Mouse (Mus musculus) embryonic facial prominence, embryonic 13.5 days (tissue): ENCODE data around the gene Olfr1390. TPM values are rescaled to one million over a fixed set of nuclear protein-coding genes. Genes with fewer than 3 reads are reported as not detected.
"Not testable (repeated sequence)": the region's sequence is repeated elsewhere in the genome, so short reads cannot be mapped to it uniquely, and the experiment has no call there.

Experiments
- ATAC-seq: fragments of 200-750 bp; cut with Nextera tagmentation; 2 replicates; pipeline ENCODE4 v1.8.0; 2017; ENCODE audit warnings: low read depth; ENCODE audit not compliant: insufficient number of reproducible peaks, insufficient read depth, low FRiP score, low TSS enrichment
- H3K27ac ChIP-seq: fragments of 300-500 bp; sonication (generic); 2 replicates; pipeline ENCODE4 v1.5.1; 2015; ENCODE audit warnings: moderate library complexity, mild to moderate bottlenecking, inconsistent platforms
- H3K27me3 ChIP-seq: fragments of 300-500 bp; sonication (generic); 2 replicates; pipeline ENCODE4 v1.6.1; 2015; ENCODE audit warnings: mild to moderate bottlenecking, inconsistent platforms
- H3K36me3 ChIP-seq: fragments of 300-500 bp; sonication (generic); 2 replicates; pipeline ENCODE4 v1.6.1; 2015; ENCODE audit warnings: mild to moderate bottlenecking, inconsistent platforms
- H3K4me1 ChIP-seq: fragments of 300-500 bp; sonication (generic); 2 replicates; pipeline ENCODE4 v1.6.1; 2015; ENCODE audit warnings: inconsistent platforms
- H3K4me2 ChIP-seq: fragments of 300-500 bp; sonication (generic); 2 replicates; pipeline ENCODE4 v1.6.1; 2015; ENCODE audit warnings: moderate library complexity, mild to moderate bottlenecking, inconsistent platforms
- H3K4me3 ChIP-seq: fragments of 300-500 bp; sonication (generic); 2 replicates; pipeline ENCODE4 v1.5.1; 2015; ENCODE audit warnings: mild to moderate bottlenecking, inconsistent platforms
- H3K9ac ChIP-seq: fragments of 300-500 bp; sonication (generic); 2 replicates; pipeline ENCODE4 v1.6.1; 2015; ENCODE audit warnings: mild to moderate bottlenecking, inconsistent platforms
- H3K9me3 ChIP-seq: fragments of 300-500 bp; sonication (generic); 2 replicates; pipeline ENCODE4 v1.6.1; 2016; ENCODE audit warnings: inconsistent platforms
- WGBS: fragments of 180-500 bp; shearing (Covaris S2); methylation state at CpG from one replicate; pipeline ENCODE4 v1.1.7; 2015; ENCODE audit warnings: mixed read lengths; 5-methylcytosine and 5-hydroxymethylcytosine counted together
- polyA plus RNA-seq: library from polyadenylated mRNA; unstranded; fragments of >200 nt; fragmentation: Nextera tagmentation; extraction: Ambion mirVana; gene quantifications from 2 replicates; pipeline ENCODE4 v1.2.1, GENCODE M21; 2015

The Olfr1390 gene
- not detected in 2 replicates for polyA plus RNA-seq

GRCm38 (mm10) chr11:49334888-49335287, at the start of gene Olfr1390:
Olfr1390 (plus strand) TSS chr11:49335188.
- Histone ChIP-seq H3K9me3 (no peaks in the 10 kb centered on the region), H3K27me3 (no peaks in the 10 kb centered on the region), H3K4me2 (no peak within 1 kb of the TSS), H3K4me3 (no peak within 1 kb of the TSS), H3K36me3 (no peaks in the 10 kb centered on the region), H3K4me1 (no peaks in the 10 kb centered on the region), H3K27ac (no peak within 1 kb of the TSS), H3K9ac (no peak within 1 kb of the TSS)
- no peak for ATAC-seq
- WGBS, result 78% methylated on average over 1 of the region's 1 CpGs

- Histone ChIP-seq H3K36me3 (no peaks in the 10 kb centered on the region), H3K4me1 (no peaks in the 10 kb centered on the region), H3K4me3 (no peak overlapping the region), H3K4me2 (no peak overlapping the region), H3K27me3 (no peaks in the 10 kb centered on the region), H3K9ac (no peak overlapping the region), H3K9me3 (no peaks in the 10 kb centered on the region), H3K27ac (no peak overlapping the region)
- 69% methylated on average over 2 of the region's 2 CpGs for WGBS
- no peak for ATAC-seq
These were observed 47.7 kb upstream of the Olfr1390 start for GRCm38 (mm10) chr11:49287251-49287650.

GRCm38 (mm10) chr11:49292777-49293176, 42.2 kb upstream of the Olfr1390 start:
- Histone ChIP-seq H3K4me2 (no peak overlapping the region), H3K4me1 (no peaks in the 10 kb centered on the region), H3K36me3 (no peaks in the 10 kb centered on the region), H3K9ac (no peak overlapping the region), H3K4me3 (no peak overlapping the region), H3K9me3 (no peaks in the 10 kb centered on the region), H3K27ac (no peak overlapping the region), H3K27me3 (no peaks in the 10 kb centered on the region)
- ATAC-seq, result no peak
- 74% methylated on average over 3 of the region's 3 CpGs for WGBS

- no peaks in the 10 kb centered on the region for H3K27me3 ChIP-seq
- no peak within 1 kb of the TSS for H3K4me2 ChIP-seq
- H3K9ac ChIP-seq, result no peak within 1 kb of the TSS
- H3K36me3 ChIP-seq, result no peaks in the 10 kb centered on the region
- H3K4me1 ChIP-seq, result no peaks in the 10 kb centered on the region
- ATAC-seq, result no peak
- no peaks in the 10 kb centered on the region for H3K9me3 ChIP-seq
- H3K27ac ChIP-seq, result no peak within 1 kb of the TSS
- H3K4me3 ChIP-seq, result no peak within 1 kb of the TSS
These were observed 30.5 kb upstream of the Olfr1390 start, which contains the start of gene Olfr10 for GRCm38 (mm10) chr11:49304441-49304840. Olfr10 (plus strand) TSS chr11:49304741.

- 82% methylated on average over 5 of the region's 5 CpGs for WGBS
- H3K27ac ChIP-seq, H3K4me1 ChIP-seq, H3K4me3 ChIP-seq, H3K27me3 ChIP-seq, H3K9ac ChIP-seq, H3K9me3 ChIP-seq, ATAC-seq, H3K36me3 ChIP-seq, H3K4me2 ChIP-seq: not testable (repeated sequence)
These were observed 26.4 kb upstream of the Olfr1390 start for GRCm38 (mm10) chr11:49308547-49308946.

- WGBS, result 69% methylated on average over 2 of the region's 2 CpGs
- H3K4me3 ChIP-seq, result no peak within 1 kb of the TSS
- no peak within 1 kb of the TSS for H3K9ac ChIP-seq
- H3K4me1 ChIP-seq, result no peaks in the 10 kb centered on the region
- no peak within 1 kb of the TSS for H3K27ac ChIP-seq
- ATAC-seq, result no peak
- no peak within 1 kb of the TSS for H3K4me2 ChIP-seq
- no peaks in the 10 kb centered on the region for H3K27me3 ChIP-seq
- H3K36me3 ChIP-seq, result no peaks in the 10 kb centered on the region
- no peaks in the 10 kb centered on the region for H3K9me3 ChIP-seq
These were observed 12.5 kb upstream of the Olfr1390 start, which contains the start of gene Olfr1391 for GRCm38 (mm10) chr11:49322442-49322841. Olfr1391 (plus strand) TSS chr11:49322742.

- Histone ChIP-seq H3K36me3 (no peaks in the 10 kb centered on the region), H3K4me1 (no peaks in the 10 kb centered on the region), H3K9ac (no peak overlapping the region), H3K9me3 (no peaks in the 10 kb centered on the region), H3K27me3 (no peaks in the 10 kb centered on the region), H3K27ac (no peak overlapping the region), H3K4me2 (no peak overlapping the region), H3K4me3 (no peak overlapping the region)
- 77% methylated on average over 3 of the region's 3 CpGs for WGBS
- ATAC-seq, result no peak
These were observed 8.3 kb upstream of the Olfr1390 start for GRCm38 (mm10) chr11:49326726-49327125.

- Histone ChIP-seq H3K4me3 (no peak overlapping the region), H3K27me3 (no peaks in the 10 kb centered on the region), H3K9me3 (no peaks in the 10 kb centered on the region), H3K9ac (no peak overlapping the region), H3K4me1 (no peaks in the 10 kb centered on the region), H3K36me3 (no peaks in the 10 kb centered on the region), H3K4me2 (no peak overlapping the region), H3K27ac (no peak overlapping the region)
- 64% methylated on average over 1 of the region's 1 CpGs for WGBS
- ATAC-seq, result no peak
These were observed 5.3 kb upstream of the Olfr1390 start for GRCm38 (mm10) chr11:49329686-49330085.

- H3K9me3 ChIP-seq, result no peaks in the 10 kb centered on the region
- ATAC-seq, result no peak
- H3K36me3 ChIP-seq, result no peaks in the 10 kb centered on the region
- no peak overlapping the region for H3K4me3 ChIP-seq
- H3K27ac ChIP-seq, result no peak overlapping the region
- H3K4me2 ChIP-seq, result no peak overlapping the region
- H3K9ac ChIP-seq, result no peak overlapping the region
- no peaks in the 10 kb centered on the region for H3K27me3 ChIP-seq
- WGBS, result 71% methylated on average over 4 of the region's 4 CpGs
- H3K4me1 ChIP-seq, result no peaks in the 10 kb centered on the region
These were observed 2.3 kb downstream of the Olfr1390 start for GRCm38 (mm10) chr11:49337150-49337832.

- Histone ChIP-seq H3K9me3 (no peaks in the 10 kb centered on the region), H3K27me3 (no peaks in the 10 kb centered on the region), H3K4me1 (no peaks in the 10 kb centered on the region), H3K4me3 (no peak overlapping the region), H3K9ac (no peak overlapping the region), H3K4me2 (no peak overlapping the region), H3K27ac (no peak overlapping the region), H3K36me3 (no peaks in the 10 kb centered on the region)
- no peak for ATAC-seq
These were observed 48.1 kb downstream of the Olfr1390 start for GRCm38 (mm10) chr11:49383133-49383532.

GRCm38 (mm10) chr11:49386118-49386517, 51.1 kb downstream of the Olfr1390 start:
- 94% methylated on average over 7 of the region's 7 CpGs for WGBS
- H3K9me3 ChIP-seq, H3K27ac ChIP-seq, H3K4me3 ChIP-seq, H3K27me3 ChIP-seq, ATAC-seq, H3K4me1 ChIP-seq, H3K4me2 ChIP-seq, H3K36me3 ChIP-seq, H3K9ac ChIP-seq: not testable (repeated sequence)
